Mouse (Mus musculus) CH12.LX (cell line): Measurements from ENCODE around the gene Mrps33. TPM values are rescaled to one million over a fixed set of nuclear protein-coding genes. Genes with fewer than 3 reads are reported as not detected.

Experiments used
- DNase-seq: peaks from one replicate; pipeline ENCODE4 v3.0.0-alpha.2; 2013; ENCODE audit errors: extremely low read depth
- H3K27ac ChIP-seq: 2 replicates; pipeline ENCODE4 v1.5.1; 2012; ENCODE audit warnings: low read depth, mild to moderate bottlenecking, control low read depth, moderate library complexity; ENCODE audit not compliant: insufficient read depth
- H3K27me3 ChIP-seq: replicated peaks from 2 replicates; pipeline ENCODE3; 2012; ENCODE audit warnings: inconsistent platforms
- H3K36me3 ChIP-seq, 2 experiments: replicated peaks in 1 of 2; 2 replicates each; pipeline versions ENCODE3 to v1.6.1; 2012; ENCODE audit warnings: inconsistent platforms in 1 of 2, low read length in 1 of 2, mild to moderate bottlenecking in 1 of 2, mixed read lengths in 1 of 2, moderate library complexity in 1 of 2; ENCODE audit not compliant: control insufficient read depth in 1 of 2, insufficient read depth in 1 of 2
- H3K4me1 ChIP-seq, 2 experiments: 2 replicates each; pipeline ENCODE4 v1.6.1; 2012; ENCODE audit warnings: inconsistent platforms in 1 of 2, moderate library complexity in 1 of 2; ENCODE audit not compliant: insufficient read depth in 2 of 2, control insufficient read depth in 1 of 2
- H3K4me2 ChIP-seq: 2 replicates; pipeline ENCODE4 v1.6.1; 2012; ENCODE audit warnings: low read depth, mild to moderate bottlenecking, control low read depth; ENCODE audit not compliant: poor library complexity, insufficient read depth, severe bottlenecking
- H3K4me3 ChIP-seq, 3 experiments: fragments of 150-350 bp in 1 of 3; sonication (generic) in 1 of 3; replicated peaks in 1 of 3; 2 replicates each; pipeline versions ENCODE3 to v1.5.1; 2011 to 2012; ENCODE audit warnings: low read depth in 2 of 3, low read length in 2 of 3, mild to moderate bottlenecking in 2 of 3, moderate library complexity in 2 of 3, control low read depth in 1 of 3, improper control_type of control experiment in 1 of 3, inconsistent platforms in 1 of 3, mixed read lengths in 1 of 3; ENCODE audit not compliant: poor library complexity in 1 of 3
- H3K79me2 ChIP-seq: replicated peaks from 2 replicates; pipeline ENCODE4 v1.6.1; 2012; ENCODE audit warnings: mild to moderate bottlenecking, moderate library complexity; ENCODE audit not compliant: control insufficient read depth, poor library complexity, insufficient read depth, severe bottlenecking; ENCODE audit errors: extremely low read depth
- H3K9ac ChIP-seq: 2 replicates; pipeline ENCODE4 v1.6.1; 2012; ENCODE audit warnings: low read depth, mild to moderate bottlenecking, control low read depth, moderate library complexity; ENCODE audit not compliant: insufficient read depth
- H3K9me3 ChIP-seq: replicated peaks from 2 replicates; pipeline ENCODE3; 2012; ENCODE audit warnings: low read length, inconsistent platforms, mixed read lengths
- CHD1 ChIP-seq: IDR thresholded peaks from 2 replicates; pipeline ENCODE4 v1.6.1; 2012; ENCODE audit warnings: low read depth, low read length, improper control_type of control experiment, inconsistent platforms
- CHD2 ChIP-seq: IDR thresholded peaks from 2 replicates; pipeline ENCODE4 v1.6.1; 2011; ENCODE audit warnings: low read length, improper control_type of control experiment
- CTCF ChIP-seq, 2 experiments: IDR thresholded peaks in 1 of 2; conservative IDR thresholded peaks in 1 of 2; 2 replicates each; pipeline ENCODE4 v1.5.1; 2011 to 2012; ENCODE audit warnings: low read depth in 2 of 2, low read length in 2 of 2, improper control_type of control experiment in 1 of 2, inconsistent platforms in 1 of 2, mild to moderate bottlenecking in 1 of 2, moderate library complexity in 1 of 2
- E2F4 ChIP-seq: IDR thresholded peaks from 2 replicates; pipeline ENCODE4 v1.6.1; 2011; ENCODE audit warnings: low read depth, low read length, improper control_type of control experiment; ENCODE audit not compliant: insufficient replicate concordance
- HCFC1 ChIP-seq: IDR thresholded peaks from 2 replicates; pipeline ENCODE4 v1.6.1; 2012; ENCODE audit warnings: low read depth, mild to moderate bottlenecking, inconsistent platforms, low read length, improper control_type of control experiment
- JUN ChIP-seq: IDR thresholded peaks from 2 replicates; pipeline ENCODE4 v1.6.1; 2011; ENCODE audit warnings: low read depth, mild to moderate bottlenecking, low read length, improper control_type of control experiment, moderate library complexity; ENCODE audit not compliant: insufficient read depth
- JUND ChIP-seq: conservative IDR thresholded peaks from 2 replicates; pipeline ENCODE4 v1.6.1; 2011; ENCODE audit warnings: low read depth, low read length, improper control_type of control experiment
- MEF2A ChIP-seq: IDR thresholded peaks from 2 replicates; pipeline ENCODE4 v1.6.1; 2014; ENCODE audit warnings: low read depth, mild to moderate bottlenecking, inconsistent platforms, low read length, improper control_type of control experiment, borderline replicate concordance
- MXI1 ChIP-seq: IDR thresholded peaks from 2 replicates; pipeline ENCODE4 v1.6.1; 2011; ENCODE audit warnings: mild to moderate bottlenecking, low read depth, low read length, improper control_type of control experiment
- MYC ChIP-seq: IDR thresholded peaks from 2 replicates; pipeline ENCODE4 v1.6.1; 2011; ENCODE audit warnings: low read depth, mild to moderate bottlenecking, improper control_type of control experiment, low read length
- NRF1 ChIP-seq: IDR thresholded peaks from 2 replicates; pipeline ENCODE4 v1.6.1; 2014; ENCODE audit warnings: low read depth, mild to moderate bottlenecking, inconsistent platforms, low read length, improper control_type of control experiment, moderate library complexity
- POLR2A ChIP-seq: IDR thresholded peaks from 2 replicates; pipeline ENCODE4 v1.6.1; 2011; ENCODE audit warnings: low read depth, mild to moderate bottlenecking, improper control_type of control experiment, low read length
- SIN3A ChIP-seq: IDR thresholded peaks from 2 replicates; pipeline ENCODE4 v1.6.1; 2012; ENCODE audit warnings: low read length, improper control_type of control experiment, inconsistent platforms
- SMC3 ChIP-seq: IDR thresholded peaks from 2 replicates; pipeline ENCODE4 v1.6.1; 2011; ENCODE audit warnings: low read depth, low read length, improper control_type of control experiment
- TBP ChIP-seq: conservative IDR thresholded peaks from 2 replicates; pipeline ENCODE4 v1.6.1; 2011; ENCODE audit warnings: low read depth, low read length, improper control_type of control experiment
- USF2 ChIP-seq: conservative IDR thresholded peaks from 2 replicates; pipeline ENCODE4 v1.6.1; 2011; ENCODE audit warnings: low read depth, low read length, improper control_type of control experiment
- dilution Hi-C: fragments of 300-500 bp; cut with MboI; formaldehyde crosslinking; loops from 2 replicates; pipeline ENCODE4 v1.14.3; 2020; ENCODE audit warnings: low sequenced_read_pairs; ENCODE audit not compliant: extremely low pct_unique_long_range_greater_than_20kb, extremely low pct_ligation_motif_present
- in situ Hi-C: fragments of 300-500 bp; cut with MboI; formaldehyde crosslinking; loops from 3 replicates; pipeline ENCODE4 v1.14.3; 2019; ENCODE audit warnings: low sequenced_read_pairs, low pct_ligation_motif_present, low pct_unique_long_range_greater_than_20kb, mixed read lengths
- polyA plus RNA-seq: library from polyadenylated mRNA; unstranded; fragments of >175 nt; gene quantifications from 2 replicates; pipeline ENCODE4 v1.2.1, GENCODE M21; 2012; ENCODE audit warnings: low read depth; ENCODE audit not compliant: insufficient read length
- total RNA-seq, 2 experiments: library from RNA; depleted of rRNA; stranded (reverse); fragments of 300-350 nt in 1 of 2; fragments of >200 nt in 1 of 2; gene quantifications; 2 replicates each; pipeline ENCODE4 v1.2.3; 2012 to 2014

The Mrps33 gene
- total and polyA plus RNA-seq, 3 experiments = 138 to 346 (median 166) TPM

DNA sequence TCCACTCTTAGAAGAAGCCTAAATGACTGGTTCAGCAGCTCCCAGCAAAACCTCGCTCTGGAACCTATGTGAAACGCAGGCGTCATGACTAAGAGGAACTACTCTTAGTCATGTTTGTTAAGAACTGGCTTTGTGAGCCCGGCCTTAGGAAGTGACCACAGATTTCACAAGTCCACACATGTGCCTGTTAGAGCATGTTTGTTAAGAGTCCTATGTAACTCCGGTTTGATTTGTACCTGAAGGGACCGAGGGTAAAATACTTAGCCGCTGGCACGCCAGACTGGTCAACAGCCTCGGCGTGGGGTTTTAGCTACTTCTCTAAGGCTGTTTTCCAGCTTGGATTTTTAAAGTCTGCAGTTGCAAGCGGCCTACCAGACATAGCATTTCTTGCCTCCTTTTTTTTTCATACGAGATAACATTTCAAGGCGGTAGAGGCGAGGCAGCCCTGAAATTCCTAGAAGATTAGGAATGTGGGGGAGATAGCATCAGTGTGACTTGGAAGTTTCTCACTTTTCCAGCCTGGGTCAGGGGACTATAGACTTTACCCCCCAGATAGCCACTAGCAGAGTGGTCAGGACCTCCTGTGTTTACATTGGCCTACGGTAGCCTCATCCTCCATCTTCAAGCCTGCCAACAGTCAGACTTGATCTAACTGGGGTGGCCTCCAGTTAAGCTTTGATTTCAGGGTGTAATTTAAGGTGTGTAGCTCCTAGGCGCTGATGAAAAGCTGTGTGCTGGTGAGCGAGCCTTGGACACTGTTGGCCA lies 28.8 kb downstream of the Mrps33 start:
- H3K79me2 ChIP-seq = no peaks in the 10 kb centered on the region
- H3K9me3 ChIP-seq = no peaks in the 10 kb centered on the region
- no peak overlapping the region for H3K9ac ChIP-seq
- H3K27ac ChIP-seq = no peak overlapping the region
- dilution Hi-C loops (no loop called here), in situ Hi-C loops (loop anchor here (5.0 to 10.0 kb wide), 3 partner anchors 170 to 317 kb away; no protein-coding TSS in a partner anchor)
- no peak overlapping the region for H3K4me3 ChIP-seq
- no peak overlapping the region for H3K4me2 ChIP-seq
- no peaks in the 10 kb centered on the region for H3K36me3 ChIP-seq
- H3K27me3 ChIP-seq = no peaks in the 10 kb centered on the region
- no peaks in the 10 kb centered on the region for H3K4me1 ChIP-seq
- no peak for DNase-seq
- TF ChIP-seq USF2 (no peak), TBP (no peak), JUN (no peak), MXI1 (no peak)

DNA sequence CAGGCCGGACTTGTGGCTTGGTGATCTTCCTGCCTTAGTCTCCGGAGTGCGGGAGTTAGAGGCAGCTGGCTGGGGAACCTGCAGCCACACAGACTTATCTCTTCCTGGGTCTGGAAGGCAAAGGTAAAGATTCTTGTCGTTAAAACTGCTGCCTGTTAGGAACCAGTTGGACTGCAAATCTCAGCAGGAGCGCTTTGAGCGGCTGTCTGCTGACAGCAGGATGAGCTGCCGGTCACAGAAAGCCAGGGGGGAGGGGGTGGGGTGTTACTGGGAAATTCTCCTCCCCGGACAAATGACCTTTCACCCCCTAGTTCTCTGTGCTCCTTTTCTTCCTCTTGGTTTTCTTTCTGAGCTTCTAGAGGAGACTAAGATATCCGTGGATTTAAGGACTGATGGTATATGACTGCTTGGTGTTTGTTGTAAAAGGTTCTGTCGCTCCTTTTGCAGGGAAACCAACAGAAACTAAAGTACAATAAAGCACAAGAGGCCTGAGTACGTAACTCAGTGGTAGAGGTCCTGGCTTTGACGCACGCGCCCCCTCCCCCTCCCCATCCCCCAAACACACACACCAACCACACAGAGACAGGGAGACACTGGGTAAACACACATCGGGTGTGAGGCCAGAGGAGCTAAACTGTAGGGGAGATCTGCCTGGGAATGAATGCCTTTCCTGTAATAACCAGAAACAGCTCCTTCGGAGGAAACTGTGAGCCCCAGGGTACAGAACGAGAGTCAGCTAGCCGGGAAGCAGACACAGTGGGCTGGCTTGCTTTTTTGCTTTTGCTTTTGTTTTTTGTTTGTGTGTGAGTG lies 29.7 kb downstream of the Mrps33 start:
- no peaks in the 10 kb centered on the region for H3K27me3 ChIP-seq
- H3K79me2 ChIP-seq = no peaks in the 10 kb centered on the region
- H3K4me1 ChIP-seq = no peaks in the 10 kb centered on the region
- dilution Hi-C loops = no loop called here
- no peak overlapping the region for H3K4me2 ChIP-seq
- TF ChIP-seq HCFC1 = no peak
- no peak for TF ChIP-seq SIN3A
- no peak for TF ChIP-seq CTCF (conservative IDR thresholded peaks at IDR 0.05 in 1 of 2, IDR thresholded peaks at IDR 0.05 in 1 of 2; ENCODE audit: low read depth in 2 of 2, low read length in 2 of 2)
- no peak for TF ChIP-seq CHD2
- no peak for TF ChIP-seq CHD1
- TF ChIP-seq TBP = no peak
- no peak for TF ChIP-seq SMC3
- no peak for TF ChIP-seq NRF1
- TF ChIP-seq MEF2A = no peak
- no peak for TF ChIP-seq JUND
- TF ChIP-seq MYC = no peak
- no peak for TF ChIP-seq POLR2A
- no peak for TF ChIP-seq E2F4
- TF ChIP-seq, all 38 proteins: peak for 0
- Histone ChIP-seq H3K9ac (no peak overlapping the region), H3K36me3 (no peaks in the 10 kb centered on the region), H3K27ac (no peak overlapping the region), H3K9me3 (no peaks in the 10 kb centered on the region), H3K4me3 (no peak overlapping the region)
- in situ Hi-C loops = loop anchor here (5.0 to 10.0 kb wide), 3 partner anchors 169 to 316 kb away; no protein-coding TSS in a partner anchor
- no peak for DNase-seq
